Mouse (Mus musculus): ENCODE measurements at regions not wholly inside any gene's neighbourhood (a gene's known extent, or its start where the extent isn't known, plus 50 kb on each side); places are given as distances from the start of the nearest gene placed in this dataset.

DNA sequence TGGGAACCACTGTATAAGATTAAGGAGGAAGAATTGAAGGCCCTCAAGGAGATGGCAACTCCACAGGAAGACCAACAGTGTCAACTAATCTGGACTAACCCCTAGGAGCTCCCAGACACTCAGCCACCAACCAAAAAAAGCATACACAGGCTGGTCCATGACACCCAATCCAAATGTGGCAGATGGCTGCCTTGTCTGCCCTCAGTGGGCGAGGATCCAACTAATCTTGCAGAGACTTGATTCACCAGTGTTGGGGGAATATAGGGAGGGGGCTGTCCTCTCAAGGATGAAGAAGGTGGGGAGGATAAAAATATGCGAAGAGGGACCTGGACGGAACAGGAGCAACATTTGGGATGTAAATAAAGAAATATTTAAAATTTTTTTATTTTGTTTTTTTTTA is 629.1 kb upstream of the Pitx2 start:
- intact Hi-C loops (cut with DNase I) = no loop called here
- H3K4me3 ChIP-seq = no peak overlapping the region
- DNase-seq = no peak
- no peak for TF ChIP-seq CTCF (IDR thresholded peaks at IDR 0.05)
- H3K27ac ChIP-seq = no peak overlapping the region

DNA sequence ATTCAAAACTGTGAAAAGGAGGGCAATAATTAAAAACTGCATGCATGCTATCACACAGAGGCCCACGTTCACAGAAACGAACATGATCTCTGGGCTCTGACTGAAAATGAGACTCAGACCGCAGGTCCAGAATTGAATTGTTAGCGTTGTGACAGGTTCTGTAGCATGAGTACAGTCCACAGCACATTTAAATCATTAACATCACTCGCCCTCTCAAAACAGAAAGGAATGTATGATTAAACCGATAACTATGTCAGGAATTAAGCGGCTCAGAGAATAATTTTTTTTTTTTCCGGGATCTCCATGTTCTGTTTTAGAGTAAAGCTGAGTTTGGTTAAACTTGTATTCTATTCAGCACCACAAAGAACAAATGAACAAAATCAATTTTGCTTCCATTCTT is 634.3 kb upstream of the Pitx2 start:
- TF ChIP-seq CTCF (IDR thresholded peaks at IDR 0.05) = no peak
- no peak for DNase-seq
- Histone ChIP-seq H3K27ac (no peak overlapping the region), H3K4me3 (no peak overlapping the region)
- intact Hi-C loops (cut with DNase I) = no loop called here

DNA sequence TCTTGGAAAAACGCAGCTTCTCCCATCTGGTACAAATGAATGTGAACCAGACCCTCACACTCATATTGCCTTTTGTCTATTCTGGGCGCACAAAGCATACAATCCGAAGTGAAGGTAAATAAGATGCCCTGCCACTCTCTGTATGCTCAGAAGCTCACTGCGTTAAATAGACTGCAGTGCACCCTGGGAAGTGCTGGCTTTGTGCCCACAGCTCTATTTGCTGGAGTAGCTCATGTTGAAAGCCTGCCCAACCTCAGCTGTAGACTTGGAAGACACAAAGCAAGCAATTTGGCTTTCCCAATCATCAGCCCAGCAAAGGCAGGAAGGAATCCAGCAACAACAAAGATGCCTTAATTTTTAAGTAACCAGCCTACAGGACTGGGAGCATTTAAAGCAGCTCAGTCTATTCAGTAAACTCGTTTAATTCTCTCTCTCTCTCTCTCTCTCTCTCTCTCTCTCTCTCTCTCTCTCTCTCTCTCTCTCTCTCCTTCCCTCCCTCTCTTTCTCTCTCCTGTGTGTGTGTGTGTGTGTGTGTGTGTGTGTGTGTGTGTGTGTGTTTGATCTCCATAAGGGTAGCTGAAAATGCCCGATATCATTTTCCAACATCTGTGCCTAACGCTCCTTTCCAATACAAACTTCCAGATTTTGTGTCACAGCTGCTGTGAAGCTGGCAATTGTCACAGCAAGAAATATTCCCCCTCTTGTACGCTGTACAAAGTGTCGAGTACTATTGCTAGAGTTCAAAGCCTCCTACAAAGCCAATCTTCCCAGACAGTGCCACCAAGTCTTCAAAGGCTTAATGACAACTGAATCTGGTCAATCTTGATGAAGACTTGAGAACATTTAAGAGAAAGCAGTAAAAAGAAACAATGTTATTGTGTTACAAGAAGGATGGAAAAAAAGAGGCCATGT is 650.5 kb upstream of the Fam241a start:
- Histone ChIP-seq H3K4me3 (no peak overlapping the region), H3K27ac (no peak overlapping the region)
- no peak for TF ChIP-seq CTCF (IDR thresholded peaks at IDR 0.05)
- intact Hi-C loops (cut with DNase I) = no loop called here
- peak; percentile 52 for DNase-seq

DNA sequence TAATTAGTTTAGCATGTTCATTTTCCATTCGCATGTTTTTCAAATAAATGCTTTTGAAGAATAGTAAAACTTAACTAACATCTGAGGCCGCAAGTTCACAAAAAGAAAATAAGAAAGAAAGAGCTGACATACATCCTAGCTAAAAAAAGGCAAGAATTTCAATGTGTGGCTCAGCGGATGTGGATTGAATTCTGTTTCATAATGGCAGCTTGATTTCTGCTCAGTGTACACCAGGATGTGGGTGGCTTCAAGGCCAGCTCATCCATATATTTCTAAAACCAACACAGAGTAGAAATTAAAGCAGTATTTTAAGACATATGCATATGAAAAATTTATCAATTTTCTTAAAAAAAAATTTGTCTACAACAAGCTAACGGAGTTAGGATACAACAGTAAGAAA is 629.3 kb upstream of the Fam241a start:
- DNase-seq = no peak
- TF ChIP-seq CTCF (IDR thresholded peaks at IDR 0.05) = no peak
- Histone ChIP-seq H3K4me3 (no peak overlapping the region), H3K27ac (no peak overlapping the region)
- intact Hi-C loops (cut with DNase I) = no loop called here

DNA sequence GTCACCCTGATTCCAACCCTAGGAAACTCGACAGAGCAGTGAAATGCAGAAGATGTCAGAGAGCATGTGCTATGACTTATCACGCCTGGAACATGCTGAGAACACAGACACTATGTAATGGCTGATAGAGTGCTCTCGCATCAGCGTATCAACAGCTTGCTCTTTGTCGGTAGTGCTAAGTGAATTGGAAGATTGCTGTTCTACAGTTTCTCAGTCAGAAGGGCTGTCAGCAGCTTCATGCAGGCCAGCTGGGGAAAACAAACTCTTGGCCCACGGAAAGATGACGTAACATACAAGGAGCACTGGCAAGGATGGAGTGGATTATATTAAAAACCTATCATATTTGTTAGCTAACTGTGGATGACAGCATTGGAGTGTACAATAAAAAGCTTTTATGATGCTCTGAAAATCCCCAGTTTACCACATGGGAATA is 624.6 kb upstream of the Fam241a start:
- peak; percentile 37 for DNase-seq
- TF ChIP-seq CTCF (IDR thresholded peaks at IDR 0.05) = no peak
- Histone ChIP-seq H3K27ac (no peak overlapping the region), H3K4me3 (peak overlapping the region; percentile 59)
- intact Hi-C loops (cut with DNase I) = no loop called here

DNA sequence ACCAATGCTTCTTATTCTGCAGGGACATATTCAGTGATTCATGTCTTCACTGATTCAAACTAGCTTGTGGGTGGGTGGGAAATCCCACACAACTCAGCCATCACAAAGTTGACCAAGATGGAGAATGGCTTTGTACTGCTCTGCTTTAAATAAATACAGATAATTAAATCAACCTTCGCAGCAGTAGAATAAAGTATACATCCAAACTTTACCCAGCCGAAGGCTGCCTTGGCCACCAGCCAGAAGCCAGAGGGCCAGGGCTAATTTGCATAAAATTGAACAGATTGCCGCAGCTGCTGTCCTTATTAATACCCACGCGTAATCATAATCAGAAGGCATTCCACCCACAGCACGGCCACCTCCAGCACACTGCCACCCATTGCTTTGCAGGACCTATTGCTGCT is 623.8 kb upstream of the Fam241a start:
- Histone ChIP-seq H3K27ac (no peak overlapping the region), H3K4me3 (peak overlapping the region; percentile 59)
- TF ChIP-seq CTCF (IDR thresholded peaks at IDR 0.05) = no peak
- intact Hi-C loops (cut with DNase I) = no loop called here
- DNase-seq = peak; percentile 18

DNA sequence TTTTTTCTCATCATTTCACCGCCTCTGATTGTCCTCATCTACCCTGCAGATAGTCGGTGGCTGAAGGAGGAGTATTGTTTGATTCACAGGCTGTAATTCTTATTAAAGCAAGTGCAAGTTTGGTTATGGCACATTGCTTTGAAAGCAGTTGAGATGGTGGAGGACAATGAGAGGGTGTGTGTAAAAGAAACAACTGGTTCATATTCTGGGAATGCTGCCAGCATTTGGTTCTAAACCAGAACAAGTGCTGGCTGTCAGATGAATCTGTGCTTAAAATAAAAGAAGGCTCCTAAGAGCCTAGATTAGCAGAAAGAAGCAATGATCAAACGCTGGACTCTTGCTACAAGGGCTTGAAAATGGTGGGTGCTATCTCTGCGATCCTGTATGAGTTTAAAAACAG is 622.7 kb upstream of the Fam241a start:
- TF ChIP-seq CTCF (IDR thresholded peaks at IDR 0.05) = no peak
- DNase-seq = no peak
- Histone ChIP-seq H3K4me3 (no peak overlapping the region), H3K27ac (no peak overlapping the region)
- intact Hi-C loops (cut with DNase I) = no loop called here

DNA sequence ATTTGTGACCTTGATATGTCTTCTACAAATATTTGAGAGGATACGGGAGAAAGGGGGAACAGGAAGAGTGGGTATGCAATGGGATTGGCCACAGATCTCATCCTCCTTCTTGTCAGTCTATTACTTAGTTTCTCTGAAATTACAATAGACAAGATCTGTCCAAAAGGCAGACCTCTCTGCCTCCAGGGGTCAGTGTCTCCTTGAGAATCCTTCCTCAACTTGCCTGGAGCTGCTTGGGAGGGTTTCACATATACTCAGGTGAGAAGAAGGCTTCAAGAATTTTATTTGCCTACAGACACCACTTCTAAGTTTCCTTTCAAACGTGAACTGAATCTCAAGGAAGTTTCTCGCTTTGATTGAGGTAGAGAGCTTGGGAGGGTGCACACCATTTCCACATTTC is 575.0 kb upstream of the Fam241a start:
- no peak overlapping the region for H3K4me3 ChIP-seq
- no peak for DNase-seq
- TF ChIP-seq CTCF (IDR thresholded peaks at IDR 0.05) = peak; percentile 45; the same call in 1 of the 2 replicates
- H3K27ac ChIP-seq = no peak overlapping the region
- intact Hi-C loops (cut with DNase I) = no loop called here

DNA sequence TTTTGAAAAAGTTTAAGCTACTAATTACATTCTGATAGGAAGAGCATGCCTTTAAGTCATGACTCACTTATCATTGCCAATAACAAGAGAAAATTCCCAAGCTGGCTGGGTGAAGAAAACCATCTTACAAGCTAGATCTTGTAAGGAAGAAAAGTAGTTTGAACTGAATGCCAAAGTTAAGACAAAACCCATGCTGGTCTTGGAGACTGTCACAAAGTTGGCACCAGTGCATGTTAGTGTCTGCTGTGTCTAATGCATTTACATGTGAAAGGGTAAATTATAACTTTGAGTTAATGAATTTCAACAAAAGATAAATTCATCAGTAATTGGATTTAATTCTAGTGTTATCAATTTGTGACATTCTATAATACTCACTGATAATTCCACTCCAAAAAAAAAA is 533.6 kb upstream of the Fam241a start:
- TF ChIP-seq CTCF (IDR thresholded peaks at IDR 0.05) = no peak
- no peak overlapping the region for H3K4me3 ChIP-seq
- intact Hi-C loops (cut with DNase I) = no loop called here
- no peak overlapping the region for H3K27ac ChIP-seq
- DNase-seq = no peak

DNA sequence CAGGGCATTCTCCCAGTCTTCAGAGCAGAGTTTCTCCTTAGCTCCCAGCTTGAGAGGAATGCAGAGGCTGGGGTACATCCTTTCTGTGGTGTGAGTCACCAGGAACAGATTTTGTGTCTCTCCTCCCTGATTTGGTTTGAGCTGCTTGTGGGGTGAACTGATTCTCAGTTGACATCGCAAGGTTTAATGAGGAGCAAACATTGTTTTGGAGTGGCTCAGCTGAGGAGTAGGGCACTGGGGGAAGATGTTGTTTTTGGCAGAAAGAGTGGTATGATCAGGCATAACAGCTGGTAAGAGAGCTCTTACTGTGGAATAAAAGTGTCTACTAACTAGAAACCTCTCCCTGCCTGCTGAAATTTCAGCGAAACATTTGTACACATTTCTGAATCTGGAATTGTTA is 519.4 kb upstream of the Fam241a start:
- TF ChIP-seq CTCF (IDR thresholded peaks at IDR 0.05) = no peak
- Histone ChIP-seq H3K27ac (no peak overlapping the region), H3K4me3 (no peak overlapping the region)
- no peak for DNase-seq
- intact Hi-C loops (cut with DNase I) = no loop called here

DNA sequence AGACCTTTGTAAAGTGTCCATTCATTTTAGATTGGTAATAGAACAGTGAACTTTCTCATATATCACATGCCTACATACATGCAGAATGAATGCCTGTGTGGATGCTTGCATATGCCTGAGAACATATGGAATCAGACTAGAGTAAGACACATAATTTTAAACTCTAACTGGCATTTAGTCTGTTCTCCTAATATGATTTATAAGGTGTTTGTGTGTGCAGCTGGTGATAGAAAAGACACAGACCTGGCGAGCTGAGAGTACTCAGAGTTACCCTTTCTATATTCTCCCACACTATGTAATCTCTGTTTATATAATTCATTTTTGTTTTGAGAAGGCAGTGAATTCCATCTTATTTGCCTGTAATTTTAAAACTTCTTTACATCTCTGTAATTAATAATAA is 517.4 kb upstream of the Fam241a start:
- no peak overlapping the region for H3K27ac ChIP-seq
- no peak overlapping the region for H3K4me3 ChIP-seq
- TF ChIP-seq CTCF (IDR thresholded peaks at IDR 0.05) = no peak
- intact Hi-C loops (cut with DNase I) = no loop called here
- DNase-seq = no peak

DNA sequence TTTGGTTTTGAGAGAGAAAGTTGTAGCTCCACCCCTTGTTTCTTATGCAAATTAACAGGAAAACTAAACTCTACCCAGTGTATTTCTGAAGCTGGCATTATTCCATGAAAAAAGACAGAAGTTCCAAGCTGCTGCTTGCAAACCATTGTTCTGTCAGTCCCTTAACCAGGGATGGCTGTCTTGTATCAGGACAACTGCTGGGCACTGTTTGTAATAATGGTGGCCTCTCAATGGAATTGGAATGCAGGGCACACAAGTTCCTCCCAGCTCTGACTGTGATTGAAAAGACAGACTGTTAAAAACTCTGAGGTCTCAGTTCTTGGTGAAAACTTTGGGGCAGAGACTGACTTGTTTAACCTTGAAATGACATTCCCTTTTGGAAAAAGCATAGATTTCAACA is 516.0 kb upstream of the Fam241a start:
- intact Hi-C loops (cut with DNase I) = no loop called here
- TF ChIP-seq CTCF (IDR thresholded peaks at IDR 0.05) = no peak
- H3K4me3 ChIP-seq = no peak overlapping the region
- no peak overlapping the region for H3K27ac ChIP-seq
- DNase-seq = no peak

DNA sequence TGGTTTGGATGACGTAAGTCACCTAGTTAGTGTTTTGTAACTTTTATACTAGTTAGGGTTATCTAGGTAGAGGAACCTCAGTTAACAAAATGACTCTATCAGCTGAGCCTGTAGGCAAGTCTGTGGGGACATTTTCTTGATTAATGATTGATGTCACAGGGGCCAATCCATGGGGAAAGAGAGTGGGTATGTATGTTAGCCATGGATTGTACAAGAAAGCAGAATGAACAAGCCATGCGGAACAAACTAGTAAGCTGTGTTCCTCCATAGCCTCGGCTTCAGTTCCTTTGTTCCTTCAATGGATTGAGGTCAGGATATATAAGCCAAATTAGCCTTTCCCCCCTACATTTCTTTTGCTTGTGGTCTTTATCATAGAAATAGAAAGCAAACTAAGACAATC is 498.7 kb upstream of the Fam241a start:
- Histone ChIP-seq H3K27ac (no peak overlapping the region), H3K4me3 (no peak overlapping the region)
- no peak for DNase-seq
- intact Hi-C loops (cut with DNase I) = no loop called here
- TF ChIP-seq CTCF (IDR thresholded peaks at IDR 0.05) = no peak

DNA sequence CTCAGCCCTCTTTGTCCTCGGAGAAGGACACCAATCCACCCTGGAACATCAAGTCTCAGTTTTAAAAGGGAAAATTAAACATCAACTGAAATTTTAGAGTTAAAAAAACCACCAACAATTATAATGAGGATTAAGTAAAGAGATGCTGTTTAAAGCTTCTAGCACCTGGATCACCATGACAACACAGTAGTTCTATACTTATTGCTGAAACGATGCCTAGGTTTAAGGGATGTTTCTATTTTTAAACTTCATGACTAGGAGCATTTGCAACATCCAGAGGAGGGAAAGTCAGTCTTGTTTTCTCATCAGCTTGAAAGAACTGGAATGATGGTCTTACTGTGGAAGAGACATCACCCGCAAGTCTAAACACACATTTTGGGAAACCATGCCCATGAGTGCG is 484.5 kb upstream of the Fam241a start:
- intact Hi-C loops (cut with DNase I) = no loop called here
- Histone ChIP-seq H3K27ac (no peak overlapping the region), H3K4me3 (no peak overlapping the region)
- TF ChIP-seq CTCF (IDR thresholded peaks at IDR 0.05) = no peak
- no peak for DNase-seq
